Mouse (Mus musculus): ENCODE measurements around the gene Cgas.

Gene Cgas

DNA sequence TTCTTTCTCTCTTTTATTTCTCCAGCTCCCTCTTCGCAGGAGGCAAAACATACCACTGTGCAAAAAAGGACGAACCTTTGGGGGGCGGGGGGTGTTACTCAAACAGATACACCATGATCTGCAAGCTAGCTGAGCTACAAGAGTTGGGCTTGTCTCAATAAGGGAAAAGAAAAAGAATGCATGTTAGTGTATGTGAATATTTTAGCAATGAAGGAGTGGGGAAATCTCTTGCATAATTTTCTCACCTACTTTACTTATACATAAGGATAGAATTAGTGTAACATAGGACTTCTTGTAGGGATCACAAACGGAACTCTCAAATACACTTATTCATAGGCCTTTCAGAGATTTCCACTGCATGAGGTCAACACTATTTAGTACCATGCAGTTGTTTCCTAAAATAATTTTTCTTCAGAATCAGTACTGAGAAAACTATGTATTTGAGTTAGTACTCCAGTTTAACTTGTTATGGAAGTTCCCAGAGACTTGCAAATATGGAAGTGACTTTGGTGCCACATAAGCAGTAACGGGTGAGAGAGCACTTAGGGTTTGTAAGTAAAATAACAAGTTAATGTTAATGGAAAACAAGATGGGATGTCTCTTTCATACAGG, 31.8 kb upstream of the Cgas start:
- Histone ChIP-seq H3K36me3 (ENCODE audit: insufficient read depth, low read length) (peaks cover 90% of the 10 kb centered on the region), H3K27me3 (ENCODE audit: insufficient read depth, low read length) (no peaks in the 10 kb centered on the region), H3K4me1 (replicated peaks; ENCODE audit: low read depth, low read length) (no peaks in the 10 kb centered on the region), H3K4me3 (replicated peaks; ENCODE audit: low read length) (no peak overlapping the region), H3K9me3 (ENCODE audit: low read length) (no peaks in the 10 kb centered on the region)
- no peak for TF ChIP-seq NANOG (IDR thresholded peaks at IDR 0.05; ENCODE audit: borderline replicate concordance, low read length)
- TF ChIP-seq POU5F1 (IDR thresholded peaks at IDR 0.05; ENCODE audit: borderline replicate concordance, low read length) = no peak
- TF ChIP-seq CTCF (conservative IDR thresholded peaks at IDR 0.05; ENCODE audit: low read length) = no peak

GRCm38 (mm10) chr9:78474270-78474669, 31.2 kb upstream of the Cgas start:
- Histone ChIP-seq H3K9me3 (ENCODE audit: low read length) (no peaks in the 10 kb centered on the region), H3K36me3 (ENCODE audit: insufficient read depth, low read length) (peaks cover 90% of the 10 kb centered on the region), H3K27me3 (ENCODE audit: insufficient read depth, low read length) (no peaks in the 10 kb centered on the region), H3K4me3 (replicated peaks; ENCODE audit: low read length) (no peak overlapping the region), H3K4me1 (replicated peaks; ENCODE audit: low read depth, low read length) (no peaks in the 10 kb centered on the region)
- TF ChIP-seq POU5F1 (IDR thresholded peaks at IDR 0.05; ENCODE audit: borderline replicate concordance, low read length) = no peak
- no peak for TF ChIP-seq CTCF (conservative IDR thresholded peaks at IDR 0.05; ENCODE audit: low read length)
- TF ChIP-seq NANOG (IDR thresholded peaks at IDR 0.05; ENCODE audit: borderline replicate concordance, low read length) = no peak

DNA sequence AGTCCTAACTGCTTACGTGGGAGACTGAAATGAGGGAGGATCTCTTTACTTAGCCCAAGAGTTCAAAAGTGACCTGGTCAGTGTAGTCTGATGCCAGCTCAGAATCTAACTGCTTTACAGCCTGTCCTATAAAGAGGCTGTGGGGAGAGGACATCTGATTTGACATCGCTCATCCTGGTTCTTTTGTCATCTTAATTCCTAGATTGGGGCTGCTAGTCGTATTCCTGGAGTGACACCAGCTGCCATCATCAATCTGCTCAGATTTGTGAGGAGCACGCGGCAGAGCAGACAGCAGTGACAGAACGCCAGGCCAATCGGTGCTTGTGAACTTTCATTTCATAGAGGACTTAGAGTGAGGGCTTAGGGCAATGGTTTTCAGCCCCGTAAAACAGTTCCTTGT, 30.6 kb upstream of the Cgas start:
- no peaks in the 10 kb centered on the region for H3K27me3 ChIP-seq (ENCODE audit: insufficient read depth, low read length)
- TF ChIP-seq CTCF (conservative IDR thresholded peaks at IDR 0.05; ENCODE audit: low read length) (no peak), POU5F1 (IDR thresholded peaks at IDR 0.05; ENCODE audit: borderline replicate concordance, low read length) (no peak)
- peaks cover 90% of the 10 kb centered on the region for H3K36me3 ChIP-seq (ENCODE audit: insufficient read depth, low read length)
- no peaks in the 10 kb centered on the region for H3K9me3 ChIP-seq (ENCODE audit: low read length)
- no peaks in the 10 kb centered on the region for H3K4me1 ChIP-seq (replicated peaks; ENCODE audit: low read depth, low read length)
- H3K4me3 ChIP-seq (replicated peaks; ENCODE audit: low read length) = no peak overlapping the region

DNA sequence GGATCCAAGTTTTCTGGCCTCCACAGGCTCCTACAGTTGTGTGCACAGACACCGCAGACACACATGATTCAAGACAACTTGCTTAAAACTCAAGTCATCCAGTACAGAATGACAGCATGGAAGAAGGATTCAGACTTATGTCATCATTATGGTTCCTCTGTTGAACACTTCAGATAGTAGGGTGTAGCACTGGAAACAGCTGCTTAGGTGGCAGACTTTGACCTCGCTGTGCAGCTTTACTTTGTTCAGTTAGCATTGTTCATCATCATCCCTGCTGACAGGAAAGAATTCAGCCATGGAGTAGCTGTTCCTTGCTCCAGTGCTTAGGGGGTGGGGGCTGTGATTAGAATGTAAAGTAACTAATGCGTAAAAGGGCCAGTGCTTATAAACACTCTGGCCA, 22.7 kb upstream of the Cgas start:
- Histone ChIP-seq H3K9me3 (ENCODE audit: low read length) (no peaks in the 10 kb centered on the region), H3K4me1 (replicated peaks; ENCODE audit: low read depth, low read length) (no peaks in the 10 kb centered on the region), H3K36me3 (ENCODE audit: insufficient read depth, low read length) (peaks cover 88% of the 10 kb centered on the region), H3K4me3 (replicated peaks; ENCODE audit: low read length) (no peak overlapping the region), H3K27me3 (ENCODE audit: insufficient read depth, low read length) (no peaks in the 10 kb centered on the region)
- TF ChIP-seq NANOG (IDR thresholded peaks at IDR 0.05; ENCODE audit: borderline replicate concordance, low read length) = no peak
- no peak for TF ChIP-seq POU5F1 (IDR thresholded peaks at IDR 0.05; ENCODE audit: borderline replicate concordance, low read length)
- no peak for TF ChIP-seq CTCF (conservative IDR thresholded peaks at IDR 0.05; ENCODE audit: low read length)

DNA sequence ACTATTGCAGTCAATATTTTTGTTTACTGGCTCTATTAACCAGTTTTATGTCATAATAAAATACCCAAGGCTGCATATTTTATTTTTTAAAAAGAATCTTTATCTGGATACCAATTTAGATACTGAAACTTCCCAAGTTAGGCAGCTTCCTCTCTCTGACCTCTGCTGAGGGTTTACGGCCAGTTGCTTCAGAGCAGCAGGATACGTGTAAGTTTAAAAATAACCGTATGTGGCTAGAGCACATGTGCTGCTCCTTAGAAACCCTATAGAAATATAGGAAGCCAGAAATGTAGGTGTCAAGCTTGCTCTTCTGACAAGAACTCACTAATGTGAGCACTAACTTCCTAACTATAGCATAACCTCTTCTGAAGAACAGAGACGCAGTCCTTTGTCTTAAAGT, 20.3 kb upstream of the Cgas start:
- Histone ChIP-seq H3K9me3 (ENCODE audit: low read length) (no peaks in the 10 kb centered on the region), H3K4me3 (replicated peaks; ENCODE audit: low read length) (no peak overlapping the region)

GRCm38 (mm10) chr9:78457026-78457425, 14.0 kb upstream of the Cgas start:
- Histone ChIP-seq H3K9me3 (ENCODE audit: low read length) (no peaks in the 10 kb centered on the region), H3K27me3 (ENCODE audit: insufficient read depth, low read length) (no peaks in the 10 kb centered on the region), H3K4me3 (replicated peaks; ENCODE audit: low read length) (peak overlapping the region; percentile 37; the same call in 1 of the 2 replicates), H3K36me3 (ENCODE audit: insufficient read depth, low read length) (peaks cover 80% of the 10 kb centered on the region), H3K4me1 (replicated peaks; ENCODE audit: low read depth, low read length) (peaks cover 24% of the 10 kb centered on the region)
- no peak for TF ChIP-seq CTCF (conservative IDR thresholded peaks at IDR 0.05; ENCODE audit: low read length)
- TF ChIP-seq POU5F1 (IDR thresholded peaks at IDR 0.05; ENCODE audit: borderline replicate concordance, low read length) = no peak
- TF ChIP-seq NANOG (IDR thresholded peaks at IDR 0.05; ENCODE audit: borderline replicate concordance, low read length) = no peak

More for the DNA sequence above, 20.3 kb upstream of the Cgas start:
- Histone ChIP-seq H3K36me3 (ENCODE audit: insufficient read depth, low read length) (peaks cover 86% of the 10 kb centered on the region), H3K4me1 (replicated peaks; ENCODE audit: low read depth, low read length) (no peaks in the 10 kb centered on the region), H3K27me3 (ENCODE audit: insufficient read depth, low read length) (no peaks in the 10 kb centered on the region)
- no peak for TF ChIP-seq POU5F1 (IDR thresholded peaks at IDR 0.05; ENCODE audit: borderline replicate concordance, low read length)
- no peak for TF ChIP-seq CTCF (conservative IDR thresholded peaks at IDR 0.05; ENCODE audit: low read length)
- no peak for TF ChIP-seq NANOG (IDR thresholded peaks at IDR 0.05; ENCODE audit: borderline replicate concordance, low read length)

DNA sequence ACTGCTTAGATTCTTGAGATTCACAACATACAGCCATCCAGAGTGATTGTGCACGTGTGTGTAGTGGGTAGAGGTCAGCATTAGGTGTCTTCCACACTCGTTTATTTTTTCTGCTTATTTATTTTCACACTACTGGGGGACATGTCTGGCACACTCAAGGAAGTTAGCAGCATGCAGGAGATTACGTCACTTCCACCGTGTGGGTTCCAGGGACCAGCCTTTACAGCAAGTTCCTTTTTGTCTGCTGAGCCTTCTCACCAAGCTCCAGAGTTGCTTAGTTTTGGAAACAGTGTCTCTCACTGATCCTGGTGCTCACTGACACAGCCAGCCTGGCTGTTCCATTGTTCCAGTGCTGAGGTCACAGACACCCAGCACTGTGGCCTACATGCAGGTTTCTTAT, 8.3 kb upstream of the Cgas start:
- Histone ChIP-seq H3K36me3 (ENCODE audit: insufficient read depth, low read length) (peaks cover 58% of the 10 kb centered on the region), H3K4me3 (replicated peaks; ENCODE audit: low read length) (no peak overlapping the region), H3K27me3 (ENCODE audit: insufficient read depth, low read length) (peaks cover 3% of the 10 kb centered on the region), H3K9me3 (ENCODE audit: low read length) (no peaks in the 10 kb centered on the region), H3K4me1 (replicated peaks; ENCODE audit: low read depth, low read length) (peaks cover 34% of the 10 kb centered on the region)
- TF ChIP-seq NANOG (IDR thresholded peaks at IDR 0.05; ENCODE audit: borderline replicate concordance, low read length) (no peak), CTCF (conservative IDR thresholded peaks at IDR 0.05; ENCODE audit: low read length) (no peak), POU5F1 (IDR thresholded peaks at IDR 0.05; ENCODE audit: borderline replicate concordance, low read length) (no peak)

- Histone ChIP-seq H3K36me3 (ENCODE audit: insufficient read depth, low read length) (peaks cover 58% of the 10 kb centered on the region), H3K27me3 (ENCODE audit: insufficient read depth, low read length) (peaks cover 11% of the 10 kb centered on the region), H3K4me3 (replicated peaks; ENCODE audit: low read length) (no peak overlapping the region), H3K4me1 (replicated peaks; ENCODE audit: low read depth, low read length) (peaks cover 25% of the 10 kb centered on the region), H3K9me3 (ENCODE audit: low read length) (no peaks in the 10 kb centered on the region)
- no peak for TF ChIP-seq CTCF (conservative IDR thresholded peaks at IDR 0.05; ENCODE audit: low read length)
- no peak for TF ChIP-seq NANOG (IDR thresholded peaks at IDR 0.05; ENCODE audit: borderline replicate concordance, low read length)
- no peak for TF ChIP-seq POU5F1 (IDR thresholded peaks at IDR 0.05; ENCODE audit: borderline replicate concordance, low read length)
Observed at GRCm38 (mm10) chr9:78450404-78450803, 7.4 kb upstream of the Cgas start.

Measured in E14TG2a.4 (cell line).